Mouse (Mus musculus) R1 (cell line): ENCODE data around the gene Ccdc106.
"Not testable (repeated sequence)": the region's sequence is repeated elsewhere in the genome, so short reads cannot be mapped to it uniquely, and the experiment has no call there.

ENCODE experiments used
- DNase-seq: peaks from one replicate; pipeline ENCODE4 v3.0.0-alpha.2; 2018; ENCODE audit warnings: low read depth, low spot score

Gene Ccdc106

GRCm38 (mm10) chr7:5015118-5016001 is 5.0 kb upstream of the Ccdc106 start, which contains the start of gene Gm44973:
Gene Gm44973 (plus strand): TSS chr7:5015496.
- DNase-seq: peak; percentile 96

- DNase-seq: no peak
Observed at GRCm38 (mm10) chr7:5016057-5016456, 4.3 kb upstream of the Ccdc106 start.

- DNase-seq: peak; percentile 62
Observed at GRCm38 (mm10) chr7:5016920-5017319, 3.4 kb upstream of the Ccdc106 start.

- DNase-seq: peak; percentile 80
Observed at GRCm38 (mm10) chr7:5017352-5017751, 3.0 kb upstream of the Ccdc106 start.

- no peak for DNase-seq
Observed at GRCm38 (mm10) chr7:5017931-5018330, 2.4 kb upstream of the Ccdc106 start.

GRCm38 (mm10) chr7:5019576-5019975 is 777 bp upstream of the Ccdc106 start:
- not testable (repeated sequence) for DNase-seq

- DNase-seq: no peak
Observed at GRCm38 (mm10) chr7:5020685-5021084, 332 bp downstream of the Ccdc106 start.

GRCm38 (mm10) chr7:5021197-5021596 is 844 bp downstream of the Ccdc106 start:
- DNase-seq: no peak

- DNase-seq: no peak
Observed at GRCm38 (mm10) chr7:5029543-5029942, 9.2 kb downstream of the Ccdc106 start.

- peak; percentile 79 for DNase-seq
Observed at GRCm38 (mm10) chr7:5029946-5030345, 9.6 kb downstream of the Ccdc106 start.

- peak; percentile 82 for DNase-seq
Observed at GRCm38 (mm10) chr7:5030554-5031275, 10.4 kb downstream of the Ccdc106 start.

GRCm38 (mm10) chr7:5031496-5031895 is 11.1 kb downstream of the Ccdc106 start:
- peak; percentile 64 for DNase-seq

GRCm38 (mm10) chr7:5033818-5034217 is 13.5 kb downstream of the Ccdc106 start, which contains the start of gene 4632433K11Rik:
Gene 4632433K11Rik (plus strand): TSS chr7:5034118.
- no peak for DNase-seq

GRCm38 (mm10) chr7:5035628-5036027 is 15.3 kb downstream of the Ccdc106 start:
- DNase-seq: no peak

GRCm38 (mm10) chr7:5036136-5036535 is 15.8 kb downstream of the Ccdc106 start:
- DNase-seq: no peak

- no peak for DNase-seq
Observed at GRCm38 (mm10) chr7:5037026-5037425, 16.7 kb downstream of the Ccdc106 start.

- DNase-seq: no peak
Observed at GRCm38 (mm10) chr7:5037467-5037866, 17.1 kb downstream of the Ccdc106 start.

- peak; percentile 94 for DNase-seq
Observed at GRCm38 (mm10) chr7:5038109-5038732, 17.9 kb downstream of the Ccdc106 start, which contains the start of gene Zfp784. Gene Zfp784 (minus strand): TSS chr7:5038446.

- peak; percentile 66 for DNase-seq
Observed at GRCm38 (mm10) chr7:5038940-5039339, 18.6 kb downstream of the Ccdc106 start.

- no peak for DNase-seq
Observed at GRCm38 (mm10) chr7:5044981-5045380, 24.6 kb downstream of the Ccdc106 start.

- DNase-seq: no peak
Observed at GRCm38 (mm10) chr7:5046112-5046511, 25.8 kb downstream of the Ccdc106 start.

- peak; percentile 48 for DNase-seq
Observed at GRCm38 (mm10) chr7:5047313-5047712, 27.0 kb downstream of the Ccdc106 start.
